Mouse (Mus musculus): ENCODE measurements around the gene Gga2.

DNA sequence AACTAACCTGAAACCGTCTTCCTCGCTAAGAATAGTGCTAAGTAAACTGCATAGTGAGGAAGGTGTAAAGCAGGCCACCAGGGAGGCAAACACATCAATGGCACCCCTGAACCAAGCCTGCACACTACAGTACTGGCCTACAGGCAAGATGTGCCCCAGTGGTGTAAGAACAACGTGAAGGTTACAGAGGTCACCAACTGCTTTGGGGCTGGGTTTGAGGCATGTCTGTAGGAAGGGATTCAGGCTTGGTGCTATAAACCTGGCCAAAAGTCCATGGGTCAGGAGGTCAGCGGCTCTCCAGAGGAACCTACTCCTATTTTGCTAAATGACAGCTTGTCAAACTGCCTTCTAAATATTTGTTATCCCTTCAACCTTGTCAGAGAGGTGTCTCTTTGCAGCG, 35.6 kb upstream of the Gga2 start:
- TF ChIP-seq TAL1 (IDR thresholded peaks at IDR 0.05; ENCODE audit: low read length) = no peak
- no peak for TF ChIP-seq GATA1 (IDR thresholded peaks at IDR 0.05; ENCODE audit: low read length)

All from erythroblast, embryonic 14.5 days (primary cell).